Mouse (Mus musculus) heart, embryonic 10.5 days (tissue): Measurements from ENCODE around the gene Nrp2. TPM values are rescaled to one million over a fixed set of nuclear protein-coding genes. Genes with fewer than 3 reads are reported as not detected.

Source experiments
- DNase-seq: peaks from one replicate; pipeline ENCODE4 v3.0.0-alpha.2; 2017; ENCODE audit warnings: low spot score
- H3K27ac ChIP-seq: fragments of 300-500 bp; sonication (generic); 2 replicates; pipeline ENCODE4 v1.5.1; 2016; ENCODE audit warnings: mild to moderate bottlenecking
- H3K27me3 ChIP-seq: fragments of 300-500 bp; sonication (generic); 2 replicates; pipeline ENCODE4 v1.6.1; 2016; ENCODE audit warnings: mild to moderate bottlenecking; ENCODE audit not compliant: poor library complexity, insufficient read depth, severe bottlenecking
- H3K36me3 ChIP-seq: fragments of 300-500 bp; sonication (generic); 2 replicates; pipeline ENCODE4 v1.6.1; 2016; ENCODE audit warnings: mild to moderate bottlenecking, moderate library complexity
- H3K4me1 ChIP-seq: fragments of 300-500 bp; sonication (generic); 2 replicates; pipeline ENCODE4 v1.6.1; 2016; ENCODE audit warnings: mild to moderate bottlenecking
- H3K4me3 ChIP-seq: fragments of 300-500 bp; sonication (generic); 2 replicates; pipeline ENCODE4 v1.5.1; 2016; ENCODE audit warnings: mild to moderate bottlenecking, moderate library complexity
- H3K9me3 ChIP-seq: fragments of 300-500 bp; sonication (generic); 2 replicates; pipeline ENCODE4 v1.6.1; 2016; ENCODE audit warnings: mild to moderate bottlenecking, moderate library complexity
- WGBS: fragments of 180-500 bp; shearing (Covaris S2); methylation state at CpG from one replicate; pipeline ENCODE4 v1.1.7; 2016; 5-methylcytosine and 5-hydroxymethylcytosine counted together
- polyA plus RNA-seq: library from polyadenylated mRNA; unstranded; fragments of >200 nt; fragmentation: Nextera tagmentation; extraction: Ambion mirVana; gene quantifications from 2 replicates; pipeline ENCODE4 v1.2.1, GENCODE M21; 2016

The Nrp2 gene
- polyA plus RNA-seq, 1 experiment from 2014 or later: 18.0 TPM

- H3K27me3 ChIP-seq: no peaks in the 10 kb centered on the region
- 70% methylated on average over 6 of the region's 6 CpGs for WGBS
- peaks cover 38% of the 10 kb centered on the region for H3K4me1 ChIP-seq
- no peak for DNase-seq
- no peak overlapping the region for H3K27ac ChIP-seq
- H3K36me3 ChIP-seq: no peaks in the 10 kb centered on the region
- H3K9me3 ChIP-seq: no peaks in the 10 kb centered on the region
- no peak overlapping the region for H3K4me3 ChIP-seq
These were observed 128.8 kb downstream of the Nrp2 start for GRCm38 (mm10) chr1:62831725-62832455.

- peaks cover 24% of the 10 kb centered on the region for H3K4me1 ChIP-seq
- H3K27me3 ChIP-seq: no peaks in the 10 kb centered on the region
- no peaks in the 10 kb centered on the region for H3K36me3 ChIP-seq
- no peak for DNase-seq
- no peaks in the 10 kb centered on the region for H3K9me3 ChIP-seq
- no peak overlapping the region for H3K4me3 ChIP-seq
- no peak overlapping the region for H3K27ac ChIP-seq
- 73% methylated on average over 1 of the region's 1 CpGs for WGBS
These were observed 130.3 kb downstream of the Nrp2 start for GRCm38 (mm10) chr1:62833356-62833755.

GRCm38 (mm10) chr1:62834443-62835185 is 131.5 kb downstream of the Nrp2 start:
- no peak overlapping the region for H3K27ac ChIP-seq
- no peak for DNase-seq
- H3K4me1 ChIP-seq: peaks cover 16% of the 10 kb centered on the region
- no peaks in the 10 kb centered on the region for H3K27me3 ChIP-seq
- H3K4me3 ChIP-seq: no peak overlapping the region
- WGBS: 65% methylated on average over 1 of the region's 1 CpGs
- no peaks in the 10 kb centered on the region for H3K36me3 ChIP-seq
- H3K9me3 ChIP-seq: no peaks in the 10 kb centered on the region

- Histone ChIP-seq H3K4me1 (no peaks in the 10 kb centered on the region), H3K27me3 (no peaks in the 10 kb centered on the region), H3K27ac (no peak overlapping the region), H3K36me3 (no peaks in the 10 kb centered on the region), H3K4me3 (no peak overlapping the region), H3K9me3 (no peaks in the 10 kb centered on the region)
- DNase-seq: no peak
- 82% methylated on average over 3 of the region's 3 CpGs for WGBS
These were observed 135.0 kb downstream of the Nrp2 start for GRCm38 (mm10) chr1:62838083-62838482.

- Histone ChIP-seq H3K27ac (no peak overlapping the region), H3K4me1 (no peaks in the 10 kb centered on the region), H3K9me3 (no peaks in the 10 kb centered on the region), H3K36me3 (no peaks in the 10 kb centered on the region), H3K27me3 (no peaks in the 10 kb centered on the region), H3K4me3 (no peak overlapping the region)
- no peak for DNase-seq
- 70% methylated on average over 2 of the region's 2 CpGs for WGBS
These were observed 135.5 kb downstream of the Nrp2 start for GRCm38 (mm10) chr1:62838631-62839030.

- WGBS: 92% methylated on average over 4 of the region's 4 CpGs
- Histone ChIP-seq H3K36me3 (no peaks in the 10 kb centered on the region), H3K27ac (no peak overlapping the region), H3K9me3 (no peaks in the 10 kb centered on the region), H3K4me3 (no peak overlapping the region), H3K27me3 (no peaks in the 10 kb centered on the region), H3K4me1 (no peaks in the 10 kb centered on the region)
- DNase-seq: no peak
These were observed 140.1 kb downstream of the Nrp2 start for GRCm38 (mm10) chr1:62843215-62843614.

- no peak for DNase-seq
- no peaks in the 10 kb centered on the region for H3K9me3 ChIP-seq
- H3K27ac ChIP-seq: no peak overlapping the region
- H3K27me3 ChIP-seq: no peaks in the 10 kb centered on the region
- H3K4me1 ChIP-seq: peaks cover 22% of the 10 kb centered on the region
- H3K4me3 ChIP-seq: no peak overlapping the region
- WGBS: 47% methylated on average over 8 of the region's 8 CpGs
- no peaks in the 10 kb centered on the region for H3K36me3 ChIP-seq
These were observed 148.2 kb downstream of the Nrp2 start for GRCm38 (mm10) chr1:62850990-62851940.

GRCm38 (mm10) chr1:62853362-62853761 is 150.3 kb downstream of the Nrp2 start:
- H3K36me3 ChIP-seq: no peaks in the 10 kb centered on the region
- no peak overlapping the region for H3K4me3 ChIP-seq
- H3K9me3 ChIP-seq: no peaks in the 10 kb centered on the region
- no peaks in the 10 kb centered on the region for H3K27me3 ChIP-seq
- H3K4me1 ChIP-seq: peaks cover 22% of the 10 kb centered on the region
- H3K27ac ChIP-seq: no peak overlapping the region
- 51% methylated on average over 9 of the region's 9 CpGs for WGBS
- DNase-seq: no peak

- no peaks in the 10 kb centered on the region for H3K27me3 ChIP-seq
- H3K27ac ChIP-seq: no peak overlapping the region
- WGBS: 78% methylated on average over 4 of the region's 4 CpGs
- no peaks in the 10 kb centered on the region for H3K9me3 ChIP-seq
- no peaks in the 10 kb centered on the region for H3K36me3 ChIP-seq
- no peak for DNase-seq
- H3K4me1 ChIP-seq: peaks cover 22% of the 10 kb centered on the region
- no peak overlapping the region for H3K4me3 ChIP-seq
These were observed 150.9 kb downstream of the Nrp2 start for GRCm38 (mm10) chr1:62853996-62854395.

- DNase-seq: no peak
- Histone ChIP-seq H3K9me3 (no peaks in the 10 kb centered on the region), H3K4me3 (no peak overlapping the region), H3K27ac (no peak overlapping the region), H3K36me3 (no peaks in the 10 kb centered on the region), H3K27me3 (no peaks in the 10 kb centered on the region), H3K4me1 (peaks cover 11% of the 10 kb centered on the region)
- WGBS: 40% methylated on average over 2 of the region's 2 CpGs
These were observed 156.0 kb downstream of the Nrp2 start for GRCm38 (mm10) chr1:62859098-62859497.

- no peaks in the 10 kb centered on the region for H3K9me3 ChIP-seq
- peak overlapping the region; percentile 7; the same call in 1 of the 2 replicates for H3K27ac ChIP-seq
- WGBS: 50% methylated on average over 9 of the region's 9 CpGs
- peak; percentile 84 for DNase-seq
- H3K27me3 ChIP-seq: no peaks in the 10 kb centered on the region
- H3K36me3 ChIP-seq: no peaks in the 10 kb centered on the region
- H3K4me1 ChIP-seq: peaks cover 11% of the 10 kb centered on the region
- H3K4me3 ChIP-seq: no peak overlapping the region
These were observed 156.6 kb downstream of the Nrp2 start for GRCm38 (mm10) chr1:62859556-62860300.

GRCm38 (mm10) chr1:62860327-62860726 is 157.2 kb downstream of the Nrp2 start:
- peaks cover 11% of the 10 kb centered on the region for H3K4me1 ChIP-seq

More at GRCm38 (mm10) chr1:62860327-62860726, 157.2 kb downstream of the Nrp2 start:
- WGBS: 47% methylated on average over 5 of the region's 5 CpGs
- Histone ChIP-seq H3K4me3 (0 out of 2 replicates have a peak overlapping the region, but pooled peaks have one; percentile 3), H3K9me3 (no peaks in the 10 kb centered on the region), H3K27ac (peak overlapping the region; percentile 73; the same call in 1 of the 2 replicates), H3K27me3 (no peaks in the 10 kb centered on the region), H3K36me3 (no peaks in the 10 kb centered on the region)
- no peak for DNase-seq
